Mouse (Mus musculus): ENCODE data around the gene U2surp. TPM values are rescaled to one million over a fixed set of nuclear protein-coding genes. Genes with fewer than 3 reads are reported as not detected.

U2surp gene
- polyA plus RNA-seq (2012; rRNA removed): 1.4 and 1.6 TPM in 2 replicates

GRCm38 (mm10) chr9:95511472-95512330 is at the start of gene U2surp:
Gene U2surp (minus strand): TSS chr9:95511996.

GRCm38 (mm10) chr9:95559059-95559935 is 47.5 kb upstream of the U2surp start, which contains the start of gene Paqr9:
Gene Paqr9 (plus strand): TSS chr9:95559657.

Other genes with a start within 250 kb of the U2surp start
- gene Chst2, start 105.3 kb downstream of the U2surp start, polyA plus RNA-seq (2012; rRNA removed): 8.0 and 10.3 TPM in 2 replicates
- gene Paqr9, start 47.7 kb upstream of the U2surp start, polyA plus RNA-seq (2012; rRNA removed): 13.2 and 14.6 TPM in 2 replicates
- gene Pcolce2, start 125.6 kb upstream of the U2surp start, polyA plus RNA-seq (2012; rRNA removed): 0.33 and 0.38 TPM in 2 replicates
- gene Trpc1, start 238.4 kb upstream of the U2surp start, polyA plus RNA-seq (2012; rRNA removed): 4.9 and 6.9 TPM in 2 replicates

Data from ovary, adult 2 months (tissue).